Mouse (Mus musculus): ENCODE results near the gene Galnt3.

GRCm38 (mm10) chr2:66034907-66035679, 89.7 kb downstream of the Galnt3 start:
- TF ChIP-seq CTCF (IDR thresholded peaks at IDR 0.05) (no peak), POLR2A (IDR thresholded peaks at IDR 0.05; ENCODE audit: insufficient read depth, low read depth, low read length) (no peak)
